Mouse (Mus musculus) leukemia stem cell, adult 10-12 weeks (primary cell): ENCODE measurements around the gene Dcaf8. TPM values are rescaled to one million over a fixed set of nuclear protein-coding genes. Genes with fewer than 3 reads are reported as not detected.

Source experiments
- polyA plus RNA-seq: library from polyadenylated mRNA; stranded (reverse); fragments of >175 nt; gene quantifications from 2 replicates; pipeline ENCODE4 v1.2.3, GENCODE M21; 2012; ENCODE audit warnings: low replicate concordance

Dcaf8 gene
- 53.7 and 56.5 TPM in 2 replicates for polyA plus RNA-seq

GRCm38 (mm10) chr1:172147835-172148278, at the start of gene Dcaf8:
Gene Dcaf8 (plus strand): TSS chr1:172148084.

DNA sequence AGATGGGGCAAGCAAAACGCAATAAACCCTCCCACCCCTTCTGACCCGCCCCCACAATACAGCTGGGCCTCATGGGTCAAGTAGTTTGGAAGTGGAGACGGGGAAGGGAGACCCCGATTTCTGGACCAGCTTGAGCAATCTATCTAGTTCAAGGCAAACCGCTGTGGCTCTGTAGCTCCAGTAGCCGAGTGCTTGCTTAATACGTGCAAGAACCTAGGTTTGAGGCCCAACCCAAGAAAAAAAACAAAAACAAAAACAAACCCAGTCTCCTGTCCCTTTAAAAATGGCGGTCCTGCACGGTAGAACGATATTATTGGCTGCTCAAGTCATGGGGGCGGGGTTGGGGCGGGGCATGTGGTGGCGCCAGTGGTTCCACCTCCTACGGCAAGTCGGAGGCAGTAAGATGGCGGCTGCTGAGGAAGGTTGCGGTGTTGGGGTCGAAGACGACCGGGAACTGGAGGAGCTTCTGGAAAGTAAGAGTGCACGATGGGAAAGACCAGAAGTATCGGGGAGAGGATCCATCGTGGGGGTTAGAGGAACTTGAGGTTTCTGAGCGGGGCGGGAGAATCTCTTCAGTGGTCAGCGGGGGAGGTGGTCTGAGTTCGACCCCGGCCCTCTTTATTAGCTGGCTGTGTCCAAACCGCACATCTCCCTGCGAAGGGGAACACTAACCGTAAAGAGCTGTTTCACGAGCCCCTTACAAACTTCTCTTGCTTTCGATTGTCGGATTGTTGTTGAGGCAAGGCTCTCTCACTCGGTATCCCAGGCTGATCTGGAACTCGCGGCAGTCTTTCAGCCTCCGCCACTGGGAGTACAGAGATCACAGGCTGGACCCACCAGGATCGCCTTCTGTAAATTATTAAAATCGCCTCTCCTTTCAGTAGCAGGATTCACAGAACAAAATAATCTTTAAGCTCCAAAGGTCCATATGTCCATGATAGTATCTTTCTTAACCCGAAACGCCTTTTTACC, 21.2 kb upstream of the Dcaf8 start, which contains the start of gene Pex19:
TSS of gene Pex19 (plus strand) at position 380 of the 972 bp plus-strand sequence.

GRCm38 (mm10) chr1:172206141-172206917, 58.4 kb downstream of the Dcaf8 start, which contains the start of gene Pea15a:
Gene Pea15a (minus strand): TSS chr1:172206804.

DNA sequence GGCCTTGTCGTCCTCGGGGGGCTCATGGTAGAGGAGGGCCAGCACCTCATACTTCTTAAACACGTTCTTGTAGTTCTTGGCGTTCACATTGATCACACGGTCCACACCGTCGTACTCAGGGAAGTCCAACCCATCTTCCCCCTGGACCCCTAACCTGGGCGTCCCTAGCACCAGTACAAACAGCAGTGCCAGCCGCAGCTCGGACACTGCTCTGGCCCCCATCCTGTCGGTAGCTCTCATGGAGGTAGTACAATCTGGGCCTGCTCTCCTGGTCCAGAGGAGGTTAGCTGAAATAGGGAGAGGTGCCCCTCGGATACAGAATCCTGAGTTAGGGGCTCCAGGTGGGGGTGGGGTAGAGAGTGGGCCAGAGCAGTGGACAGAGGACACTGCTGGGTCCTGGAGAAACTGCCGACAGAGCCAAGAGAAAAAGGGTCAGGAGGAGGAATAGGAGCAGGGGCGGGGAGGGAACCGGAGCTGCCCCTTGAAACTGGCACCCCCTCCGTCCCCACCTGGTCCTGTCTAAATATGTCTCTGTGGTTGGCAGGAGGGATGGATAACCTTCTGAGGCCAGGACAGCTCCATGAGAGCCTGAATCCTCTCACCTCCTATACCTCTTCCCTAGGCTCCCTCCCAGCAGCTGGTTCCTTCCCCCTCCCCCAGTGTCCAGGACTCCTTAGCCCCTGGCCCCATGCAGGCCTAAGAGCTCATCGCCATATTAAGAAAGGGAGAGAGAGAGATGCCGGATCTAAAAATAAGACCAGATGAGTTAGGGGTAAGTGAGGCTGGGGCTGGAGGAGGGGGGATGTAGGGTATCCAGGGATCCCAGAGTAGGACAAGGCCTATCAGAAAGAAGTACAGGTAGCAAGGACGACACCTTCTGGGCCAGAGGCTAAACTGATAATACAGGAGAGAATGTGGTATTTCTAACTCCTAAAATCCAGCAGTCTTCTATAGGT, 71.8 kb downstream of the Dcaf8 start, which contains the start of gene Casq1:
TSS of gene Casq1 (minus strand) at position 418 of the 956 bp plus-strand sequence.

Other genes starting within 250 kb of the Dcaf8 start
- gene Slamf6, start 230.6 kb upstream of the Dcaf8 start, polyA plus RNA-seq: 0.90 and 3.1 TPM in 2 replicates
- gene Vangl2, start 119.6 kb upstream of the Dcaf8 start, polyA plus RNA-seq: 0.93 and 1.9 TPM in 2 replicates
- 0.14 TPM in 1 of 2 replicates, not detected in the other for gene Nhlh1, start 90.5 kb upstream of the Dcaf8 start, polyA plus RNA-seq
- 14.1 and 20.1 TPM in 2 replicates for gene Copa, start 65.6 kb upstream of the Dcaf8 start, polyA plus RNA-seq
- gene Ncstn, start 65.3 kb upstream of the Dcaf8 start, polyA plus RNA-seq: 3.6 and 8.9 TPM in 2 replicates
- 6.4 and 23.3 TPM in 2 replicates for gene Pex19, start 21.3 kb upstream of the Dcaf8 start, polyA plus RNA-seq
- 5.8 and 19.2 TPM in 2 replicates for gene Pea15a, start 58.7 kb downstream of the Dcaf8 start, polyA plus RNA-seq
- not detected in 2 replicates for gene Casq1, start 71.8 kb downstream of the Dcaf8 start, polyA plus RNA-seq
- gene Atp1a4, start 110.3 kb downstream of the Dcaf8 start, polyA plus RNA-seq: not detected in 2 replicates
- 58.3 and 81.1 TPM in 2 replicates for gene Igsf8, start 113.6 kb downstream of the Dcaf8 start, polyA plus RNA-seq
- not detected in 2 replicates for gene Atp1a2, start 150.0 kb downstream of the Dcaf8 start, polyA plus RNA-seq
- 0.41 and 0.50 TPM in 2 replicates for gene Kcnj9, start 181.2 kb downstream of the Dcaf8 start, polyA plus RNA-seq
- 5.6 and 7.3 TPM in 2 replicates for gene Kcnj10, start 193.1 kb downstream of the Dcaf8 start, polyA plus RNA-seq
- 22.4 and 24.1 TPM in 2 replicates for gene Pigm, start 228.5 kb downstream of the Dcaf8 start, polyA plus RNA-seq